Mouse (Mus musculus) CH12.LX (cell line): ENCODE results near the gene Pus10. TPM values are rescaled to one million over a fixed set of nuclear protein-coding genes. Genes with fewer than 3 reads are reported as not detected.
A peak's percentile ranks its signal among the peaks of the same experiment; 100 is the strongest.

Experiments
- DNase-seq: peaks from one replicate; pipeline ENCODE4 v3.0.0-alpha.2; 2013; ENCODE audit errors: extremely low read depth
- H3K27ac ChIP-seq: 2 replicates; pipeline ENCODE4 v1.5.1; 2012; ENCODE audit warnings: low read depth, mild to moderate bottlenecking, control low read depth, moderate library complexity; ENCODE audit not compliant: insufficient read depth
- H3K27me3 ChIP-seq: replicated peaks from 2 replicates; pipeline ENCODE3; 2012; ENCODE audit warnings: inconsistent platforms
- H3K36me3 ChIP-seq, 2 experiments: replicated peaks in 1 of 2; 2 replicates each; pipeline versions ENCODE3 to v1.6.1; 2012; ENCODE audit warnings: inconsistent platforms in 1 of 2, low read length in 1 of 2, mild to moderate bottlenecking in 1 of 2, mixed read lengths in 1 of 2, moderate library complexity in 1 of 2; ENCODE audit not compliant: control insufficient read depth in 1 of 2, insufficient read depth in 1 of 2
- H3K4me1 ChIP-seq, 2 experiments: 2 replicates each; pipeline ENCODE4 v1.6.1; 2012; ENCODE audit warnings: inconsistent platforms in 1 of 2, moderate library complexity in 1 of 2; ENCODE audit not compliant: insufficient read depth in 2 of 2, control insufficient read depth in 1 of 2
- H3K4me2 ChIP-seq: 2 replicates; pipeline ENCODE4 v1.6.1; 2012; ENCODE audit warnings: low read depth, mild to moderate bottlenecking, control low read depth; ENCODE audit not compliant: poor library complexity, insufficient read depth, severe bottlenecking
- H3K4me3 ChIP-seq, 3 experiments: fragments of 150-350 bp in 1 of 3; sonication (generic) in 1 of 3; replicated peaks in 1 of 3; 2 replicates each; pipeline versions ENCODE3 to v1.5.1; 2011 to 2012; ENCODE audit warnings: low read depth in 2 of 3, low read length in 2 of 3, mild to moderate bottlenecking in 2 of 3, moderate library complexity in 2 of 3, control low read depth in 1 of 3, improper control_type of control experiment in 1 of 3, inconsistent platforms in 1 of 3, mixed read lengths in 1 of 3; ENCODE audit not compliant: poor library complexity in 1 of 3
- H3K79me2 ChIP-seq: replicated peaks from 2 replicates; pipeline ENCODE4 v1.6.1; 2012; ENCODE audit warnings: mild to moderate bottlenecking, moderate library complexity; ENCODE audit not compliant: control insufficient read depth, poor library complexity, insufficient read depth, severe bottlenecking; ENCODE audit errors: extremely low read depth
- H3K9ac ChIP-seq: 2 replicates; pipeline ENCODE4 v1.6.1; 2012; ENCODE audit warnings: low read depth, mild to moderate bottlenecking, control low read depth, moderate library complexity; ENCODE audit not compliant: insufficient read depth
- H3K9me3 ChIP-seq: replicated peaks from 2 replicates; pipeline ENCODE3; 2012; ENCODE audit warnings: low read length, inconsistent platforms, mixed read lengths
- BHLHE40 ChIP-seq: IDR thresholded peaks from 2 replicates; pipeline ENCODE4 v1.6.1; 2011; ENCODE audit warnings: mild to moderate bottlenecking, low read depth, low read length, improper control_type of control experiment
- CHD1 ChIP-seq: IDR thresholded peaks from 2 replicates; pipeline ENCODE4 v1.6.1; 2012; ENCODE audit warnings: low read depth, low read length, improper control_type of control experiment, inconsistent platforms
- E2F4 ChIP-seq: IDR thresholded peaks from 2 replicates; pipeline ENCODE4 v1.6.1; 2011; ENCODE audit warnings: low read depth, low read length, improper control_type of control experiment; ENCODE audit not compliant: insufficient replicate concordance
- ETS1 ChIP-seq: conservative IDR thresholded peaks from 2 replicates; pipeline ENCODE4 v1.6.1; 2012; ENCODE audit warnings: low read depth, mild to moderate bottlenecking, inconsistent platforms, low read length, improper control_type of control experiment, moderate library complexity
- GABPA ChIP-seq: IDR thresholded peaks from 2 replicates; pipeline ENCODE4 v1.6.1; 2012; ENCODE audit warnings: low read depth, low read length, improper control_type of control experiment, inconsistent platforms; ENCODE audit not compliant: insufficient replicate concordance
- HCFC1 ChIP-seq: IDR thresholded peaks from 2 replicates; pipeline ENCODE4 v1.6.1; 2012; ENCODE audit warnings: low read depth, mild to moderate bottlenecking, inconsistent platforms, low read length, improper control_type of control experiment
- IRF4 ChIP-seq: IDR thresholded peaks from 2 replicates; pipeline ENCODE4 v1.6.1; 2014; ENCODE audit warnings: low read depth, mild to moderate bottlenecking, inconsistent platforms, low read length, improper control_type of control experiment
- JUND ChIP-seq: conservative IDR thresholded peaks from 2 replicates; pipeline ENCODE4 v1.6.1; 2011; ENCODE audit warnings: low read depth, low read length, improper control_type of control experiment
- KAT2A ChIP-seq: IDR thresholded peaks from 2 replicates; pipeline ENCODE4 v1.6.1; 2012; ENCODE audit warnings: low read length, improper control_type of control experiment, inconsistent platforms; ENCODE audit not compliant: insufficient replicate concordance
- MXI1 ChIP-seq: IDR thresholded peaks from 2 replicates; pipeline ENCODE4 v1.6.1; 2011; ENCODE audit warnings: mild to moderate bottlenecking, low read depth, low read length, improper control_type of control experiment
- MYC ChIP-seq: IDR thresholded peaks from 2 replicates; pipeline ENCODE4 v1.6.1; 2011; ENCODE audit warnings: low read depth, mild to moderate bottlenecking, improper control_type of control experiment, low read length
- NRF1 ChIP-seq: IDR thresholded peaks from 2 replicates; pipeline ENCODE4 v1.6.1; 2014; ENCODE audit warnings: low read depth, mild to moderate bottlenecking, inconsistent platforms, low read length, improper control_type of control experiment, moderate library complexity
- PAX5 ChIP-seq: IDR thresholded peaks from 2 replicates; pipeline ENCODE4 v1.6.1; 2012; ENCODE audit warnings: low read length, inconsistent platforms, mixed read lengths
- POLR2A ChIP-seq: IDR thresholded peaks from 2 replicates; pipeline ENCODE4 v1.6.1; 2011; ENCODE audit warnings: low read depth, mild to moderate bottlenecking, improper control_type of control experiment, low read length
- RCOR1 ChIP-seq: conservative IDR thresholded peaks from 2 replicates; pipeline ENCODE4 v1.6.1; 2012; ENCODE audit warnings: low read depth, mild to moderate bottlenecking, inconsistent platforms, low read length, improper control_type of control experiment
- TBP ChIP-seq: conservative IDR thresholded peaks from 2 replicates; pipeline ENCODE4 v1.6.1; 2011; ENCODE audit warnings: low read depth, low read length, improper control_type of control experiment
- TCF12 ChIP-seq: IDR thresholded peaks from 2 replicates; pipeline ENCODE4 v1.6.1; 2014; ENCODE audit warnings: low read depth, mild to moderate bottlenecking, inconsistent platforms, low read length, improper control_type of control experiment
- USF1 ChIP-seq: IDR thresholded peaks from 2 replicates; pipeline ENCODE4 v1.6.1; 2014; ENCODE audit warnings: low read depth, mild to moderate bottlenecking, inconsistent platforms, low read length, improper control_type of control experiment
- USF2 ChIP-seq: conservative IDR thresholded peaks from 2 replicates; pipeline ENCODE4 v1.6.1; 2011; ENCODE audit warnings: low read depth, low read length, improper control_type of control experiment
- ZKSCAN1 ChIP-seq: IDR thresholded peaks from 2 replicates; pipeline ENCODE4 v1.6.1; 2012; ENCODE audit warnings: low read depth, inconsistent platforms, low read length, improper control_type of control experiment, borderline replicate concordance
- ZNF384 ChIP-seq: IDR thresholded peaks from 2 replicates; pipeline ENCODE4 v1.6.1; 2012; ENCODE audit warnings: low read depth, low read length, improper control_type of control experiment, inconsistent platforms
- dilution Hi-C: fragments of 300-500 bp; cut with MboI; formaldehyde crosslinking; loops from 2 replicates; pipeline ENCODE4 v1.14.3; 2020; ENCODE audit warnings: low sequenced_read_pairs; ENCODE audit not compliant: extremely low pct_unique_long_range_greater_than_20kb, extremely low pct_ligation_motif_present
- in situ Hi-C: fragments of 300-500 bp; cut with MboI; formaldehyde crosslinking; loops from 3 replicates; pipeline ENCODE4 v1.14.3; 2019; ENCODE audit warnings: low sequenced_read_pairs, low pct_ligation_motif_present, low pct_unique_long_range_greater_than_20kb, mixed read lengths
- polyA plus RNA-seq: library from polyadenylated mRNA; unstranded; fragments of >175 nt; gene quantifications from 2 replicates; pipeline ENCODE4 v1.2.1, GENCODE M21; 2012; ENCODE audit warnings: low read depth; ENCODE audit not compliant: insufficient read length
- total RNA-seq, 2 experiments: library from RNA; depleted of rRNA; stranded (reverse); fragments of 300-350 nt in 1 of 2; fragments of >200 nt in 1 of 2; gene quantifications; 2 replicates each; pipeline ENCODE4 v1.2.3; 2012 to 2014

The Pus10 gene
- total and polyA plus RNA-seq, 3 experiments, result 57.6 to 113 (median 92.3) TPM

DNA sequence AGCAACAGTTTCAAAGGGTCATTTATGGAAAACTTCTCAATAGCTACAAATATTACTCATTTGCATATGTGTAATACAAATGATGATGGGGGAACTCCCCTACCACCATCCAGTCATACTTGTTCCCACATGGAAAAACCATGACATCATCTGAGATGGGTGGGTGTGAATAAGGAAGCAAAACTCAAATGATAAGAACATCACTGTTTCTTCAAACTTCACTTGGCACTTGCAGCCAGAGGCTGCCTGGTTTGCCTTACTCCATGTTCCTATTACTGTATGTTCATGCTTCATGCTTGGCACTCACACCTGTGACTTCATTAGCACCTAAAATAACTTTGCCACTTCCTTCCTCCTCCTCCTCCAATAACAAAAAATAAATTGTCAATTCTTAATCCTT lies 88.9 kb downstream of the Pus10 start (continued):
- TF ChIP-seq HCFC1, result peak; percentile 55
- peak; percentile 94 for TF ChIP-seq TCF12
- no peak for TF ChIP-seq ZKSCAN1
- TF ChIP-seq KAT2A, result no peak
- 0 out of 2 replicates have a peak, but pooled peaks have one; percentile 72 for TF ChIP-seq E2F4
- TF ChIP-seq JUND, result peak; percentile 100
- TF ChIP-seq RCOR1, result peak; percentile 99
- peak; percentile 65 for TF ChIP-seq POLR2A
- peak; percentile 81 for TF ChIP-seq TBP
- no peak for TF ChIP-seq USF1
- TF ChIP-seq USF2, result no peak
- TF ChIP-seq NRF1, result no peak
- TF ChIP-seq CHD1, result no peak; the same call in none of the 2 replicates
- peak; percentile 99 for TF ChIP-seq ETS1
- TF ChIP-seq IRF4, result peak; percentile 97
- 0 out of 2 replicates have a peak, but pooled peaks have one; percentile 10 for TF ChIP-seq GABPA
- peak; percentile 62; the same call in 1 of the 2 replicates for TF ChIP-seq ZNF384
- TF ChIP-seq BHLHE40, result peak; percentile 86
- TF ChIP-seq PAX5, result no peak
- TF ChIP-seq MXI1, result peak; percentile 70; the same call in 1 of the 2 replicates

DNA sequence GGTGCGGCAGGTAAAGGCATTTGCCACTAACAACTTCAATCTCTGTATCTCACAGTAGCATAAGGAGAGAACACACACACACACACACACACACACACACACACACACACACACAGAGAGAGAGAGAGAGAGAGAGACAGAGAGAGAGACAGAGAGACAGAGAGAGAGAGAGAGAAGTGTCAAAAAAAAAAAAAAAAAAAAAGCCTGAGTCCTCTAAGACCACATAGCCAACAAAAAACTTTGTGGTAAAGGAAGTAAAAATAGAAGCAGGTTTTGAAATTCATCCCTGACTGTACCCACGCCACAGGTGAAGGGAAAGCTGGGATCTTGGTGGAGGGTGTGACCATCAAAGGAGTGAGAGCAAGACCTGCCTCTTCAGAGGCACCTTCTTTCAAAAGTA lies 92.7 kb downstream of the Pus10 start:
- H3K9me3 ChIP-seq, result no peaks in the 10 kb centered on the region
- H3K36me3 ChIP-seq, result peaks cover 38 to 68% of the 10 kb centered on the region in 2 experiments
- peak; percentile 91 for TF ChIP-seq ZNF384
- no peak for TF ChIP-seq JUND
- TF ChIP-seq RCOR1, result no peak
- TF ChIP-seq KAT2A, result no peak
- no peak for TF ChIP-seq CHD1
- no peak for TF ChIP-seq MYC
- TF ChIP-seq POLR2A, result 0 out of 2 replicates have a peak, but pooled peaks have one; percentile 12
- H3K4me1 ChIP-seq, result peaks cover 27 to 93% of the 10 kb centered on the region in 2 experiments
- peak overlapping the region; percentile 31; the same call in 1 of the 2 replicates for H3K27ac ChIP-seq
- peak overlapping the region; percentile 34 for H3K4me2 ChIP-seq
- dilution Hi-C loops, result no loop called here
- H3K4me3 ChIP-seq, result no peak overlapping the region
- in situ Hi-C loops, result no loop called here
- H3K27me3 ChIP-seq, result no peaks in the 10 kb centered on the region
- peaks cover 80% of the 10 kb centered on the region for H3K79me2 ChIP-seq
- no peak for DNase-seq
- no peak overlapping the region; the same call in 1 of the 2 replicates for H3K9ac ChIP-seq
